Mouse (Mus musculus): ENCODE results near the gene Mdm1.

Mdm1 gene

DNA sequence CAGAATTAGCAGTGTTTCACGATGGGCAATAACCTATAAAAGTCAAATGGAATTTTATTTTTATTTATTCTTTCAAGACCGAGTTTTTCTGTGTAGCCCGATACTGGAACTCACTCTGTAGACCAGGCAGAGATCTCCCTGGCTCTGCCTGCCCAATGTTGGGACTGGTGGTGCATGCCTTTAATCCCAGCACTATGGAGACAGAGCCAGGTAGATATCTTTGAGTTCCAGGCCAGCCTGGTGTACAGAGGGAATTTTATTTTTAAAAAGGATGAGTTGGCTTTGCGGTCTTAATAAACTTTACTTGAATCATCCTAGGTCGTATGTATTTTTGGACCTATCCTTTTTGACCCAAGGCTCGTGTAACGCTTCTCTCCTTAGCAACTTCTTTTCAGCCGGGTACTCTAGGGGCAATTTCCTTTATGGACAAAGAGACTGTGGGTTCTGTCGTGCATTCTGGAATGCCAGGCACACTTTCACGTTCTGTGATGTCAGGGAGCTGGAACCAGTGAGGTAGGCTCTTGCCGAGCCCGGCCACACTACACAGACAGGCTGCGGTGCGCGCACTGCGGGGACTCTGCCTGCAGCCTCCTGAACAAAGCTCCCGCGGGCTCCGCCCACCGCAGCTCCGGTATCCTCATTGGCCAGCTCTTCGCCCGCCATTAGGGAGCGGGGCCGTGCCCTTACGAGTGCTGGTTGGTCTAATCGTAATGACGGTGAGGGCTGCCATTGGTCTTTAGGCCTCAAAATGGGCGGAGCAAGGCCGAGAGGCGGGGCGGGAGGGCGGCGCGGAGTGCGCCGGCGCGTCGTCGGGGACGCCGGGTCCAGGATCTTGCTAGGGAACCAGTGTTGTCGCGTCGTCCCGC, at the start of gene Mdm1:
Gene Mdm1, plus strand, starts transcription at position 794 of the 866 bp plus-strand sequence.
- peak; percentile 98 for DNase-seq

DNA sequence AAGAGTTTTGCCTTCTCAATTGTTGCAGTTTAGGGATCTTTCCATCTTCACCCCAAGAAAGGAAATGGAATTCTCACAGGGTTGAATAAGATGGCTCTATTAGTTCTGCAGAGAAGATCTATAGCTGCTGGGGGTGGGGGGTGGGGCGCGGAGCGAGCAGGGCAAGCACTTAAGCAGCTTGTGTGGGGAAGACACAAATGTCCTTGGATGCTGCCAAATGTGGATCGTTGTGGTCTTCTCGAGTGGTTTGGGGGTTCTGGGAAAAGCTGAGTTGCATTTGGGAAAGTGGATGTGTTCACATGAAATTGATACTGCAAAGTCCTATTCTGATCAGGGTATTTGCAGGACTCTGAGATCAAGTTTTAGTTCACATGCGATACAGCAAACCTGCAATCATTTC, 48.9 kb upstream of the Mdm1 start:
- DNase-seq, result no peak

DNA sequence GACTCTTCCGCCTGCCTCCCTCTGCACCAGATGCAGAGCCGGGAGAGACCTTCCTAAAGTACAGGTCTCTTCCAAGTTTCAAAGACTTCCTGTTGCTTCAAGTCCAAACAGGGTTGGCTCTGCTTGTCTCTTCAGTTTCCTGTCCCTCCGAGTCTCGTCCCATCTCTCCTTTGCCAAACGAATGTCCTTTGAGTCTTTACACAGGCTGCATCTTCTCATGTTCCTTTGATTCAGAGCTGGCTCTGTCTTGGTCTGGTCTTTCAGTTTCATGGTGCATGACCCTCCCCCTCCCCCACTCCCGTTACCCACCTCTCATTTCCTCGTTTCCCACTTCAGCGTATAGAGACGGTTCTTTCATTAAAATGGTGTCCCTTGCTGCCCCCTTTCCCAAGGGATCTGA, 47.9 kb upstream of the Mdm1 start:
- DNase-seq, result no peak

- no peak for DNase-seq
These were observed 46.8 kb upstream of the Mdm1 start for GRCm38 (mm10) chr10:118094853-118095252.

GRCm38 (mm10) chr10:118096223-118096622, 45.4 kb upstream of the Mdm1 start:
- DNase-seq, result no peak

- DNase-seq, result peak in 1 of 2 experiments; percentile 16
These were observed 43.7 kb upstream of the Mdm1 start for GRCm38 (mm10) chr10:118097898-118098297.

GRCm38 (mm10) chr10:118100570-118100969, 41.0 kb upstream of the Mdm1 start:
- no peak for DNase-seq

- no peak for DNase-seq
These were observed 40.6 kb upstream of the Mdm1 start for GRCm38 (mm10) chr10:118101056-118101455.

- peak; percentile 82 to 89 for DNase-seq
These were observed 38.5 kb upstream of the Mdm1 start for GRCm38 (mm10) chr10:118103020-118103666.

- no peak for DNase-seq
These were observed 37.7 kb upstream of the Mdm1 start for GRCm38 (mm10) chr10:118103906-118104305.

DNA sequence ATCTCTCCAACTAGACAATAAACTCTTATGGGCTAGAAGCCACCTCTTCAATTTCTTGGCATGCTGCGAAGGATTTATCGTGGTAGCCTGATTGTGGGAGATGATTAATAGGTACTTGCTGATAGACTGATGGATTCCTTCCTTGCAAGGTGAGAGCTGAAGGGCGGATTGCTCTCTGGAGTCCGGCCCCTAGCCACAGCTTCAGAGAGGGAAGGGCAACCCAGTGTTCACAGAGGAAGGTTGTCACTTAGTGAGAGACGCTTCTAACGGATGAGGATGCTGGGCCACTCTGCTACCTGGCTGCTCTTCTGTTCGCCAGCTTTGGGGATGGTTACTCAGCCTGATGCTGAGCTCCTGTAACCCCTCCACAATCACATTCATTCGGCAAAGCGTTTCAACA, 34.6 kb upstream of the Mdm1 start:
- no peak for DNase-seq

DNA sequence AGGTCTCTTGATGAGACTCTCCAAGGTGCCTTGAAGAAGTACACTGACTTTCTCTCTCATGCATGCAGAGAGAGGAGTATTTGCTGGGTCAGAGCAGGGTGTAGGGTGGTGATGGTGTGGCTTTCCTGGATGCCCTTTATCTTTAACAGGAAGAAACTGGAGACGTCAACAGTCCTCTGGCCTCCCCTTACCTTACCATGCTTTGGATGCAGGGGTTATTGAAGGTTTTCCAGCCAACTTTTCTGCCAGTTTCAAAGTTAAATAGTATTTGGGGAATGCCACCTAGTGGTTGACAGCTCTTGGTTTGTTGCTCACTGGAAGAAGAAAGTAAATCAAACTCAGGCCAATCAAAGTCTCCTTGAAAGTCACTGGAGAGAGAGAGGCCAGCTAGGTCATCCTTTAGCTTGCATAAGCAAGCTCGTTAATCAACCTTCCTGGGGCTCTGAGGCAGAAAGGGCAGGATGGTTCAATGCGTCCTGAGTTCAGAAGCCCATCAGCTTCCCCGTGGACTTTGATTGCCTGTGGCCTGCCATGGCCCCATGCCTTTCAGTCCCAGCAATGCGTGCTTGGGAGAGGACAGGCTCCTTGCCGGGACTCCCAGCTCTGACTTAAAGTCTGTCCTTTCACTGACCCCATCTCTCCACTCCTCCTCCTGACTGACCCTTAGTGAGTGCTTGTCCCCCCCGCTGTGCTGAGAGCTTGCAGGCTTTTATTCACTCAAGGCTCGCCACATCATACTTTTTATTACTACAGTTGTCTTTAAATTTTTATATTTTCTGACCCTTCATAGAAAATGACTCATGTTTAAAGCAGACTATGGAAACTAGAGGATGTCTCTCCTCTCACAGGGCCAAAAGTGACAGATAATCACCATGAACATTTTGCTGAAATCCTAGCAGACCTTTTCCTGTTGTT, 31.3 kb upstream of the Mdm1 start:
- peak; percentile 76 to 88 for DNase-seq

DNA sequence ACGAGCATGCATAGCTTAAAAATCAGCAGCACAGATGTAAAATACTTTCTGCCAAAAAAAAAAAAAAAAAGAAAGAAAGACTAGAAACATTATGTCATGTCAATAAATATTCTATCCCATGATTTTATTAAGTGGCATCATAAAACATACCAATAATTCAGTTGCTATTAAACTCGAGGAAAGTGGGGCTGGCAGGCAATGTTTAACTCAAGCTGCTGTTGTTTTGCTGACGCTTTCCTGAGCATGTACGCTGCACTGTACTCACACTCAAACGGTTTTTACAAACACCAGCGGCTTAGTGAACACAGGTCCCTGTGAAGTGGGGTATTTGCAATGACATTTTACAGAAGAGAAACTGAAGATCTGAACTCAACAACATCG, 30.7 kb upstream of the Mdm1 start:
- DNase-seq, result peak; percentile 27 to 29

DNA sequence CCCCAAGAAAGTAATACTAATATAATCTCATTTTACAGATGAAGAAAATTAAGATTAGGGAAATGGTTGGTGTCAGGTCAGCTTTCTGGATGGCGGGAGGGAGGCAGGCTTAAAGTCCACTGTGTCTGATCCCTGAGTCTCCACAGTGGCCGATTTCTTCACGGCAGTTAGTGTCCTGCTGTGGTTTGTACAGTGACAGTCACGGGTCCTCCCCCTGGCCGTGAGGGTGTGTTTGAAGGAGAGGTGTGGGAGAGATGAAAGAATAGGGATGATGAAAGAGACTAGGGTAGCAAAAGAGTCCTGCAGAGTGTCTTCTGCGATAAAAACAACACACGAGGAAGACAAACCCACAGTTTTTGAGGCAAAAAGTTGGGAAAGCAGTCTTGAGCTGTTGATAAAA, 30.0 kb upstream of the Mdm1 start:
- no peak for DNase-seq

GRCm38 (mm10) chr10:118112294-118112893, 29.2 kb upstream of the Mdm1 start:
- DNase-seq, result no peak

GRCm38 (mm10) chr10:118113256-118113682, 28.3 kb upstream of the Mdm1 start:
- DNase-seq, result no peak

GRCm38 (mm10) chr10:118114271-118114670, 27.3 kb upstream of the Mdm1 start:
- DNase-seq, result no peak

- DNase-seq, result no peak
These were observed 25.2 kb upstream of the Mdm1 start for GRCm38 (mm10) chr10:118116456-118116855.

DNA sequence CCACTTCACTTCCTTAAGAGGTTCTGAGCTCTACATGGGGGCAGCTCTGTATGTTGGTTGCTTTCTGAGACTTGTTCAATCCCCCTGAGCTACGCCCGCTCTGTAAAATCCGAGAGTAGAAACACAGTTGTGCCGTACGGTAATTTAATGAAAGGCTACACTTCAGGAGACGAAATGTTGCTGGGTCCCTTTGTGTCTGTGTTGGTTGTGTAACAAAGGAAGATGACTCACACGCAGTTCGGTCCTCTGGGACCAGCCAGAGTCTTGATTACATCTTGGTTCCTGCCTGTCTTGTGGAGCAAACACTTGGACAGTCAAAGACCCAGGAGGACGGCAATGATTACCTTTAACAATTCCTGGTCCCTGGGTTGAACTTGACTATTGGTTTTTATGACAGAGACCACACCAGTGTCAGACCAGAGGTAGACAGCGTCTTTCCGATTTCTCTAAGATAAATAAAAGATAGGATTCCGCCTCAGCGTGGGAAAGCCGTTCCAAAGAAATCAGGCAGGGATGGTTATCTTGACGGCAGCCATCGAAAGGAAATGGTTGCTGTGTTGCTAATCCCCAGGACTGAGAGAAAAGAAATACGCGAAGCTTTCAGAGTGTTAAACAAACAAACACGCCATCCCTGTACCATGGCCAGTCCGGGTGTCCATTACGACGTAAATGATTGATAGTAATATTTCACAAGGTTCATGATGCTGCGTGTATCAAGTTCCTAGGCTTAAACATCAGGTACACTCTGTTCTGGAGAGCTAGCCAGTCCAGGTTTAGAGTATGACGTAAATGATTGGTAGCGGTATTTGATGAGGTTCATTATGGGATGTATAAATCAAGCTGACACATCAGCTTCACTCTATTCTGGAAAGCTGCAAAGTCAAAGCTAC, 20.3 kb upstream of the Mdm1 start:
- peak in 1 of 2 experiments; percentile 18 for DNase-seq

DNA sequence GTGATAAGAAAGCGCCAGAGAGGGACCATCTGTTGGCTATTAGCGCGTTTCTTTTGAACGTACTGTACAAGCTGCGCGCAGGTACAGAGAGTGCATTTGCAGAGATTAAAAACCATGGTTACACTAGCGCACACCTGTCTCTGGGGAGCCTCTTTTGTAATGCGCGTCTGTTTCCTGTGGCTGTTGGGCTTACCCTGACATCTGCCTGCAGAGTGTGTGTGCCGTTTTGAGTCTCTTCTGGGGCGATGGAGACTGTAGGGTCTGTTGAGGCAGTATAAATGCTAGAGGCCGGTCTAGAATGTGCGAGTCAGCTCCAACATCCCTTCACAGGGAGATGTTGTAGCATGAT, 19.7 kb upstream of the Mdm1 start:
- no peak for DNase-seq

- DNase-seq, result peak in 1 of 2 experiments; percentile 36
These were observed 19.0 kb upstream of the Mdm1 start for GRCm38 (mm10) chr10:118122441-118123162.

Measured in kidney, postnatal 36 days (tissue).